Mouse (Mus musculus) left cerebral cortex, adult 2 months (tissue): ENCODE measurements at regions not wholly inside any gene's neighbourhood (a gene's known extent, or its start where the extent isn't known, plus 50 kb on each side); places are given as distances from the start of the nearest gene placed in this dataset.

Source experiments
- DNase-seq, 2 experiments: peaks; one replicate each; pipeline ENCODE4 v3.0.0; 2021 to 2022; ENCODE audit warnings: low spot score in 2 of 2, mixed read lengths in 1 of 2; ENCODE audit errors: extremely low spot score in 1 of 2
- H3K27ac ChIP-seq: fragments of 200-600 bp; 2 replicates; pipeline ENCODE4 v1.8.1; 2022
- H3K4me3 ChIP-seq: fragments of 200-600 bp; 2 replicates; pipeline ENCODE4 v1.8.1; 2022
- CTCF ChIP-seq: fragments of 200-600 bp; IDR thresholded peaks from 2 replicates; pipeline ENCODE4 v1.8.1; 2022; ENCODE audit warnings: antibody characterized with exemption, mild to moderate bottlenecking, moderate library complexity
- intact Hi-C: fragments of 180-260 bp; cut with DNase I; formaldehyde crosslinking; loops from one replicate; pipeline ENCODE4 v1.15.1; 2025

DNA sequence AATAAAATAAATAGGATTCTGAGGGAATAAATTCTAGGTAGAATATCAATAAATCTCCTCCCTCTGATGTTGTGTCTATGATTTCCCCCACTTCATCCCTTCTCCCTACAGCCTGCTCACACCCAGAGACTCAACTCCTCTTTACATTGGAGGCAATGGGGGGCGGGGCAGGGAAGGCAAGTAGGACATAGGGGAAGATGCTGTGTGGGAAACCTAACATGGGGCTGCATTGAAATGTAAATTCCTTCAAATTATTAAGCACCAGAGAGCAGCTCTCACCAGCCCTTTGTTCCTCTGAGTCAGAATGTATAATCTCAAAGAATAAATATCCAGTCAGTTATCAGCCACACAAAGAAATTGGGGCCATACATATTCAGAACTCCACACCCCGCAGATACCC lies 91.6 kb downstream of the Nuf2 start:
- no peak for TF ChIP-seq CTCF
- Histone ChIP-seq H3K27ac (no peak overlapping the region), H3K4me3 (no peak overlapping the region)
- intact Hi-C loops: no loop called here
- no peak for DNase-seq

GRCm38 (mm10) chr1:169438006-169438405 lies 93.3 kb downstream of the Nuf2 start:
- intact Hi-C loops: no loop called here
- no peak overlapping the region for H3K27ac ChIP-seq

GRCm38 (mm10) chr1:169422408-169422807 lies 108.9 kb downstream of the Nuf2 start:
- TF ChIP-seq CTCF: no peak
- intact Hi-C loops: loop anchor here (1.0 to 2.0 kb wide), 5 partner anchors 40 to 1004 kb away; no protein-coding TSS in a partner anchor
- DNase-seq: peak; percentile 32 to 37
- H3K27ac ChIP-seq: no peak overlapping the region; the same call in 1 of the 2 replicates
- H3K4me3 ChIP-seq: no peak overlapping the region

More at GRCm38 (mm10) chr1:169438006-169438405, 93.3 kb downstream of the Nuf2 start:
- no peak for TF ChIP-seq CTCF
- no peak overlapping the region for H3K4me3 ChIP-seq
- DNase-seq: no peak

DNA sequence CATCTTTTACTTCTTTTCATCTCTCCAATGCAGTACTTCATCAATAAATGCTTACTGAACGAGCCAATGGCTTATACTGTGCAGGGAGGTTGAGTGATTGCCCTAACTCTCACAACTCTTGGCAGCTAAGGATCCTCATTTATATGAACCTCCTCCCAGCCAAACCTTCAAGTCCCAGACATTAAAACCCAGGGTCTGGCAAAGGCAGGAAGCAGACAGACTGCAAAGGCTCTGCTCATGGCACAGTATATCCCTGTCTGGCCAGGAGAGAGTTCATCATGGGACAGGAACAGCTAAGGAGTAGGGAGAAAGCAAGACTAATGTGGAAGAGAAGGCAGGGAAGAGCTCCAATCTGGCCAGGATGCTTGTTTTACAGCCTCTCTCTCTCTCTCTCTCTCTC lies 109.6 kb downstream of the Nuf2 start:
- TF ChIP-seq CTCF: no peak

DNA sequence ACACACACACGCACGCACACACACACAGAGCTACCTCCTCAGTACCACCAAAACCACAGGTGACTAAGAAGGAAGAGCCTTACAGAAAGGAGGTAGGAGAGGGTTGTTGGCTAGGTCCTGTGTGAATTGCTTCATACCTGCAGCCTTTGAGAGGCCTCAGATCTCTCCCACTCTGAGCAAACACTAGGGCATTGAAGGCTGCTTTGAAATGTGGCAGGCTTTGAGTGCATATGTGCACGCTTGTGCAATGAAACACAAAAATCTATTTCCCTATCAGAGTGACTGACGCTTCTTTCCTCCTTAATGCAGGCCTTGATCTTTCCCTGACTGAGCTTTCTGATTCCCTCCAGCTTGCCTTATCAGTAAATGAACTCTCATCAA lies 112.6 kb downstream of the Nuf2 start:
- TF ChIP-seq CTCF: no peak
- no peak overlapping the region for H3K27ac ChIP-seq
- H3K4me3 ChIP-seq: no peak overlapping the region
- intact Hi-C loops: no loop called here
- no peak for DNase-seq

More for the DNA sequence above, 109.6 kb downstream of the Nuf2 start:
- Histone ChIP-seq H3K27ac (peak overlapping the region; percentile 20), H3K4me3 (no peak overlapping the region)
- intact Hi-C loops: loop anchor here (1.0 to 2.0 kb wide), 5 partner anchors 41 to 1003 kb away; no protein-coding TSS in a partner anchor
- DNase-seq: no peak

GRCm38 (mm10) chr1:169417979-169418664 lies 113.1 kb downstream of the Nuf2 start:
- Histone ChIP-seq H3K4me3 (no peak overlapping the region), H3K27ac (no peak overlapping the region)
- no peak for DNase-seq
- intact Hi-C loops: no loop called here
- no peak for TF ChIP-seq CTCF

DNA sequence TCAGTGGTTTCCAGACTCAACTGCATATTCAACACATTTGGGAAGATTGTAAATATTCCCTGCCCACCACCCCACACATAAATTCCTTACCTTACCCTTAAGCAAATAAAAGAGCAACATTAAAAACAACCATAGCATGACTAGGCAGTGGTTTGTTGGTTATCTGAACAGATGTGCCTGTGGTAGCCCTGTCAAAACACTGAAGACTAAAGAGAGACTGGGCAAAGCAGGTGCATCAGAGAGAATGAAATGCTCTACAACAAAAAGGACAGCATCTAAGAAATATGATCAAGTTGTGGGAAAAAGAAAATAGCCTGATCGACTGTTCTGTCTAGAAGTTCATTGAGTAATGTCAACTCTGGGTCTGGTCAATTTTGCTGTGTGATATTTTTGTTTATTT lies 114.6 kb downstream of the Nuf2 start:
- no peak for DNase-seq
- no peak for TF ChIP-seq CTCF
- intact Hi-C loops: no loop called here
- Histone ChIP-seq H3K27ac (no peak overlapping the region), H3K4me3 (no peak overlapping the region)

DNA sequence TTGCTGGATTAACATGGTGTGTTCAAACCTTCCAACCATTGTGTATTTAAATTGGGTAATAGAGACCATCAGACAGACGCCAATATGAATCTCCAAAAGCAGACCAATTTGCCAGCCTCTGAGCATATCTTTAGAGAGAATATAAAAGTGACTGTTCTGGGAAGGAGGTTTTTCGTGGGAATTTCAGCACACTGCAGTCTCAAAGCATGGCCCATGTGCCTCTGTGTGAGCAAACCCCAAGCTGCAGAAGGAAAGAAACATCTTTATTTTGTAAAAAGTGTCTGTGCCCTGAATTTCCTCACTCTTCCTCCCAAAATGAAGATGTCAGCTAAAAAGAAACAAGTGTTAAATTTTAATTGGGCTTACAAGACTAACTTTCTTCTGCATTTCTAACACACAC lies 123.1 kb downstream of the Nuf2 start:
- H3K27ac ChIP-seq: no peak overlapping the region
- no peak overlapping the region for H3K4me3 ChIP-seq
- intact Hi-C loops: no loop called here
- no peak for TF ChIP-seq CTCF
- no peak for DNase-seq

DNA sequence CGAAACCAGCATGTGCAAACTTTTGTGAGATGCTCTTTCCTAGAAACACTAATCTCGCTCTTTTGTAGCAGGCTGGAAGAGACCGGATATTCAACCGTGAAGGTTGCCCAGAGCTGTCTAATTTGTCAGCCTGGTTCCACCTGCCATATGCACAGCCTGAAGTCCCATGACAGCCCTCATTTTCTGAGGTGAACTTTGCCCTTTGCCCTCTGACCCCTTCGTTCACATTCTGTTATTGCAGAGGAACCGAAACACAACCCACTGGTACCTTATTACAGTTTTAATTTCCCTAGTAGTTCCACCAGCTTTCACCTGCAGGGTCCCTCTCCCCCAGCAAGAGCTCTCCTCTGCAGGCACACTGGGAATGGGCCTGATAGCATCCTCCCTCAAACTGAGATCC lies 130.4 kb downstream of the Nuf2 start:
- DNase-seq: no peak
- no peak for TF ChIP-seq CTCF
- intact Hi-C loops: no loop called here

GRCm38 (mm10) chr1:169397371-169397770 lies 133.9 kb downstream of the Nuf2 start:
- no peak for DNase-seq
- Histone ChIP-seq H3K4me3 (no peak overlapping the region), H3K27ac (no peak overlapping the region)
- intact Hi-C loops: no loop called here
- TF ChIP-seq CTCF: no peak

More for the DNA sequence above, 130.4 kb downstream of the Nuf2 start:
- no peak overlapping the region for H3K4me3 ChIP-seq
- H3K27ac ChIP-seq: no peak overlapping the region

GRCm38 (mm10) chr1:169387056-169387455 lies 144.2 kb downstream of the Nuf2 start:
- no peak overlapping the region for H3K27ac ChIP-seq
- intact Hi-C loops: no loop called here
- no peak for TF ChIP-seq CTCF
- DNase-seq: no peak
- no peak overlapping the region for H3K4me3 ChIP-seq

- DNase-seq: no peak
- intact Hi-C loops: no loop called here
- TF ChIP-seq CTCF: no peak
- Histone ChIP-seq H3K27ac (no peak overlapping the region), H3K4me3 (no peak overlapping the region)
Measured at GRCm38 (mm10) chr1:169385740-169386424, 145.4 kb downstream of the Nuf2 start.
